17 mouse cellular contexts compared by ENCODE assay signal in the genomic region with DNA sequence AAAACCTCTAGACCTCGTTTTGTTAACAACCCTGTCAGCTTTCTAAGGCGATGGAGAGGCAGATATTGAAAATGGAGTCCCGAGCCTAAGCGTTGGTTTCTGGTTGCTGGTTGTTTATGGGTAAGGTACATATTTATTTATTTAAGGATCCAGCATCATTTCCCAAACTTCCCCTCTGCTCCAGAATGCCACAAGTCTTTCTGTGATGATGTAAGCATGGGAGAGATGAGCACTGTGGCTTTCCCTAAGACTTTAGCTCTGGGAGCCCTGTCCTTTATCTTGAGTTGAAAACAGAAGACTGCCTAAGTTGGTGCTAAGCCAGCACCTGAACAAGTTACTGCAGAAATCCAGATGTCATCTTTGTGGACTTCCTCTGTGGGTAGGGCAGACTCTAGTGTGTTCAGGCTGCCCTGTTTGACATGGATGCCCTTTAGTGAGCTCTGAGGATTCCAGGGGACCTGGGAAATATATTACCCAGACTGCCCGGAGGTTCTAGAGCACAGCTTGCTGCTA. TPM values are rescaled to one million over a fixed set of nuclear protein-coding genes. Genes with fewer than 3 reads are reported as not detected.
DNase-seq lines count a peak whose midpoint lies in the region; ATAC-seq and TF ChIP-seq lines count a peak whose summit lies in the region.
"Had no signal": no experiment of that assay in that cellular context is flagged by ENCODE, and none has a peak within 500 bp of the region (broad histone marks: within the 10 kb centered on the region; RNA-seq: fewer than 3 reads in every experiment).

No protein-coding gene starts in this region.

- no peak overlapping the region for H3K9ac ChIP-seq in forebrain, embryonic 12.5 days
- no peak overlapping the region for H3K9ac ChIP-seq in forebrain, embryonic 13.5 days
- no peak overlapping the region for H3K9ac ChIP-seq in midbrain, embryonic 11.5 days (ENCODE audit: low read length)
- no peak overlapping the region; the same call in 1 of the 2 replicates for H3K9ac ChIP-seq in stomach, postnatal 0 days (ENCODE audit: low read length)
- H3K9ac ChIP-seq: heart, embryonic 15.5 days; liver, embryonic 14.5 days had no signal

- no peaks in the 10 kb centered on the region for H3K36me3 ChIP-seq in forebrain, embryonic 12.5 days (replicated peaks)
- no peaks in the 10 kb centered on the region for H3K36me3 ChIP-seq in forebrain, embryonic 13.5 days (ENCODE audit: poor library complexity, severe bottlenecking)
- no peaks in the 10 kb centered on the region for H3K36me3 ChIP-seq in midbrain, embryonic 11.5 days (ENCODE audit: control insufficient read depth, insufficient read depth, low read length)
- H3K36me3 ChIP-seq in midbrain, embryonic 10.5 days: no peaks in the 10 kb centered on the region
- H3K36me3 ChIP-seq in limb, embryonic 10.5 days: no peaks in the 10 kb centered on the region
- no peaks in the 10 kb centered on the region; the same call in 1 of the 2 replicates for H3K36me3 ChIP-seq in stomach, postnatal 0 days (ENCODE audit: control insufficient read depth, insufficient read depth, low read length)
- H3K36me3 ChIP-seq: G1E; heart, embryonic 15.5 days had no signal

- peaks cover 36% of the 10 kb centered on the region for H3K4me1 ChIP-seq in forebrain, embryonic 12.5 days
- H3K4me1 ChIP-seq in forebrain, embryonic 13.5 days: peaks cover 22% of the 10 kb centered on the region
- H3K4me1 ChIP-seq in midbrain, embryonic 11.5 days (ENCODE audit: control insufficient read depth, insufficient read depth, low read length): peaks cover 22% of the 10 kb centered on the region
- peaks cover 55% of the 10 kb centered on the region for H3K4me1 ChIP-seq in midbrain, embryonic 10.5 days
- H3K4me1 ChIP-seq in limb, embryonic 10.5 days: peaks cover 62% of the 10 kb centered on the region
- H3K4me1 ChIP-seq in stomach, postnatal 0 days (replicated peaks; ENCODE audit: control insufficient read depth, insufficient read depth): no peaks in the 10 kb centered on the region

- TF ChIP-seq EP300 in stomach, postnatal 0 days (optimal IDR thresholded peaks at IDR 0.05): no peak

- peak; percentile 92 for DNase-seq in midbrain, embryonic 11.5 days (ENCODE audit: low spot score, missing footprints)
- DNase-seq in midbrain, embryonic 10.5 days (ENCODE audit: low spot score): no peak
- peak; percentile 40 for DNase-seq in limb, embryonic 10.5 days (ENCODE audit: low spot score)
- no peak for DNase-seq in stomach, postnatal 0 days (ENCODE audit: low spot score)
- DNase-seq in right cerebral cortex, postnatal 25 days: no peak
- DNase-seq in gastrocnemius, postnatal 4 days (ENCODE audit: low spot score in 2 of 2): no peak
- DNase-seq: cerebellum, adult 8-10 months; gastrocnemius, postnatal 25 days; kidney, adult 18-20 months; lung, postnatal 36 days; thymus, adult 2 months had no signal

- H3K27me3 ChIP-seq in forebrain, embryonic 12.5 days: peaks cover 100% of the 10 kb centered on the region
- H3K27me3 ChIP-seq in forebrain, embryonic 13.5 days: peaks cover 100% of the 10 kb centered on the region
- H3K27me3 ChIP-seq in midbrain, embryonic 11.5 days (ENCODE audit: control insufficient read depth, insufficient read depth, low read length): peaks cover 97% of the 10 kb centered on the region
- H3K27me3 ChIP-seq in midbrain, embryonic 10.5 days (ENCODE audit: low read depth, poor library complexity, severe bottlenecking): peaks cover 100% of the 10 kb centered on the region
- H3K27me3 ChIP-seq in limb, embryonic 10.5 days (ENCODE audit: low read depth, poor library complexity, severe bottlenecking): peaks cover 100% of the 10 kb centered on the region
- H3K27me3 ChIP-seq in stomach, postnatal 0 days (ENCODE audit: control insufficient read depth, insufficient read depth, low read length): peaks cover 8% of the 10 kb centered on the region

- H3K4me3 ChIP-seq in forebrain, embryonic 12.5 days (replicated peaks): peak overlapping the region; percentile 44; the same call in 1 of the 2 replicates
- H3K4me3 ChIP-seq in forebrain, embryonic 13.5 days: no peak overlapping the region
- H3K4me3 ChIP-seq in midbrain, embryonic 11.5 days (ENCODE audit: low read depth, low read length): no peak overlapping the region
- H3K4me3 ChIP-seq in midbrain, embryonic 10.5 days: no peak overlapping the region
- H3K4me3 ChIP-seq in limb, embryonic 10.5 days: no peak overlapping the region
- H3K4me3 ChIP-seq in stomach, postnatal 0 days (ENCODE audit: low read depth, low read length): peak overlapping the region; percentile 51

- peak overlapping the region; percentile 31; the same call in 1 of the 2 replicates for H3K27ac ChIP-seq in forebrain, embryonic 12.5 days
- H3K27ac ChIP-seq in forebrain, embryonic 13.5 days: no peak overlapping the region
- H3K27ac ChIP-seq in midbrain, embryonic 11.5 days (ENCODE audit: low read depth, low read length): no peak overlapping the region
- H3K27ac ChIP-seq in midbrain, embryonic 10.5 days (replicated peaks): no peak overlapping the region
- H3K27ac ChIP-seq in limb, embryonic 10.5 days: no peak overlapping the region
- peak overlapping the region; percentile 82 for H3K27ac ChIP-seq in stomach, postnatal 0 days (replicated peaks)
- H3K27ac ChIP-seq: heart, embryonic 15.5 days; liver, embryonic 14.5 days had no signal

- no peaks in the 10 kb centered on the region; the same call in 1 of the 2 replicates for H3K9me3 ChIP-seq in forebrain, embryonic 12.5 days
- 0 out of 2 replicates have a peak, but pooled peaks cover 3% of the 10 kb centered on the region for H3K9me3 ChIP-seq in forebrain, embryonic 13.5 days (replicated peaks)
- H3K9me3 ChIP-seq in midbrain, embryonic 11.5 days (ENCODE audit: control insufficient read depth, low read length): 0 out of 2 replicates have a peak, but pooled peaks cover 3% of the 10 kb centered on the region
- peaks cover 7% of the 10 kb centered on the region; the same call in 1 of the 2 replicates for H3K9me3 ChIP-seq in midbrain, embryonic 10.5 days (replicated peaks)
- H3K9me3 ChIP-seq in limb, embryonic 10.5 days (replicated peaks): no peaks in the 10 kb centered on the region
- H3K9me3 ChIP-seq in stomach, postnatal 0 days (ENCODE audit: control insufficient read depth, low read length): 0 out of 2 replicates have a peak, but pooled peaks cover 2% of the 10 kb centered on the region
- H3K9me3 ChIP-seq: heart, embryonic 15.5 days had no signal

- no peak for ATAC-seq in forebrain, embryonic 12.5 days (ENCODE audit: low FRiP score)
- ATAC-seq in forebrain, embryonic 13.5 days: no peak
- ATAC-seq in midbrain, embryonic 11.5 days (ENCODE audit: low FRiP score): no peak
- ATAC-seq in stomach, postnatal 0 days (ENCODE audit: low FRiP score, low TSS enrichment): no peak
- ATAC-seq: activated CD4-positive, CD25-positive, alpha-beta regulatory T cell, adult 4 months had no signal

- 10% methylated on average over 5 of the region's 5 CpGs for WGBS in forebrain, embryonic 12.5 days
- 4% methylated on average over 5 of the region's 5 CpGs for WGBS in forebrain, embryonic 13.5 days
- WGBS in midbrain, embryonic 11.5 days: 6% methylated on average over 5 of the region's 5 CpGs
- WGBS in midbrain, embryonic 10.5 days: 4% methylated on average over 5 of the region's 5 CpGs
- 3% methylated on average over 5 of the region's 5 CpGs for WGBS in limb, embryonic 10.5 days
- 27% methylated on average over 5 of the region's 5 CpGs for WGBS in stomach, postnatal 0 days

- peak overlapping the region; percentile 72; the same call in 1 of the 2 replicates for H3K4me2 ChIP-seq in forebrain, embryonic 12.5 days
- no peak overlapping the region for H3K4me2 ChIP-seq in forebrain, embryonic 13.5 days
- H3K4me2 ChIP-seq in midbrain, embryonic 11.5 days: no peak overlapping the region
- peak overlapping the region; percentile 60 for H3K4me2 ChIP-seq in stomach, postnatal 0 days (replicated peaks; ENCODE audit: low read depth)

- TF ChIP-seq CTCF in stomach, postnatal 0 days (IDR thresholded peaks at IDR 0.05; ENCODE audit: low read depth): no peak

RNA-seq across cellular contexts. Expression of gene Six2, which starts 1.8 kb away (rescaled TPM):
- polyA plus RNA-seq in forebrain, embryonic 12.5 days (2016; fragmentation: Nextera tagmentation; extraction: Ambion mirVana): 6.9 and 9.5 TPM in 2 replicates
- polyA plus RNA-seq in forebrain, embryonic 13.5 days (2015; fragmentation: Nextera tagmentation; extraction: Ambion mirVana): 0.37 and 0.74 TPM in 2 replicates
- polyA plus RNA-seq in midbrain, embryonic 11.5 days (2014; fragmentation: Nextera tagmentation; extraction: Ambion mirVana): 5.6 and 6.7 TPM in 2 replicates
- 1.6 and 3.0 TPM in 2 replicates for polyA plus RNA-seq in midbrain, embryonic 10.5 days (2016; fragmentation: Nextera tagmentation; extraction: Ambion mirVana)
- 0.87 and 2.7 TPM in 2 replicates for polyA plus RNA-seq in limb, embryonic 10.5 days (2016; fragmentation: Nextera tagmentation; extraction: Ambion mirVana)
- 2.6 and 4.0 TPM in 2 replicates for polyA plus RNA-seq in stomach, postnatal 0 days (2015; fragmentation: Nextera tagmentation; extraction: Ambion mirVana)
- total RNA-seq in gastrocnemius, postnatal 4 days (2021): 10 to 100 TPM; 11.2 to 13.3 TPM
- total RNA-seq: G1E had no signal
- polyA plus RNA-seq: activated CD4-positive, CD25-positive, alpha-beta regulatory T cell, adult 4 months; G1E had no signal

Comparison
In these comparisons a context has a peak if more than half of its experiments do, and no peak if none do; other contexts are left out.
1. H3K27ac ChIP-seq: peak in forebrain, embryonic 12.5 days (single experiment) and stomach, postnatal 0 days (single experiment); none in forebrain, embryonic 13.5 days (single experiment), midbrain, embryonic 11.5 days (single experiment), midbrain, embryonic 10.5 days (single experiment) and limb, embryonic 10.5 days (single experiment).
2. H3K4me2 ChIP-seq: peak in forebrain, embryonic 12.5 days (single experiment) and stomach, postnatal 0 days (single experiment); none in forebrain, embryonic 13.5 days (single experiment) and midbrain, embryonic 11.5 days (single experiment).
3. H3K4me3 ChIP-seq: peak in forebrain, embryonic 12.5 days (single experiment) and stomach, postnatal 0 days (single experiment); none in forebrain, embryonic 13.5 days (single experiment), midbrain, embryonic 11.5 days (single experiment), midbrain, embryonic 10.5 days (single experiment) and limb, embryonic 10.5 days (single experiment).
4. DNase-seq: peak in midbrain, embryonic 11.5 days (single experiment) and limb, embryonic 10.5 days (single experiment); none in midbrain, embryonic 10.5 days (single experiment), stomach, postnatal 0 days (single experiment), right cerebral cortex, postnatal 25 days (single experiment) and gastrocnemius, postnatal 4 days (0 of 2).